ENCODE assay signal across 34 mouse cellular contexts in the genomic region with DNA sequence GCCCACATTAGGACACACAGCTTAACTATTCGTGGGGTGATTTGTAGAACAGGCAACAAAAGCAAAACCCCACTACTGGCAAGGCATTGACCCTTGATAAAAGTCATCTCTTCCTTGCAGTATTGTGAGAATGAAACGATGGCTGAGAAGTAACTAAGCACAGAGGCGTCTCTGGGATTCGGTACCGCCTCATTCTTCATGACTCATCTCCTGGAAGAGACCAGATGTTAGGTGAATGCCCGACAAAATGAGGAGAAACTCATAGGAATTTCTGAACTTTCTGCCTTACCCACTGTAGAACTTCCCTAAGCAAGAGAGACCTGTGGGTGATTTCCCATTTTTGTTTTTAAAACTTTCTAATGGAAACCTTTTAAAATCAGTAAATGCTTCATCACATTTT. TPM values are rescaled to one million over a fixed set of nuclear protein-coding genes. Genes with fewer than 3 reads are reported as not detected.
DNase-seq lines count a peak whose midpoint lies in the region; TF ChIP-seq lines count a peak whose summit lies in the region.
"Had no signal": no experiment of that assay in that cellular context is flagged by ENCODE, and none has a peak within 500 bp of the region (broad histone marks: within the 10 kb centered on the region; RNA-seq: fewer than 3 reads in every experiment).

No protein-coding gene starts in this region.

- DNase-seq in 3T3-L1 (ENCODE audit: low read depth, low spot score) (peak; percentile 86), R1 (ENCODE audit: low read depth, low spot score) (peak; percentile 52)
- DNase-seq in fibroblast of lung, adult 2 months (ENCODE audit: low read depth), result peak; percentile 32
- DNase-seq in lung, adult 2 months, result no peak
- DNase-seq in thymus, postnatal 10 days (ENCODE audit: low spot score in 2 of 2), result no peak
- no peak for DNase-seq in heart, postnatal 4 days
- DNase-seq: adrenal gland, postnatal 10 days; adrenal gland, postnatal 36 days; B cell, adult 2 months; cerebellum, adult 11 months; cerebellum, adult 2 months; cerebellum, adult 9-11 months; cerebellum, postnatal 25 days; gastrocnemius, adult 2 months; gastrocnemius, postnatal 25 days; heart, adult 18-20 months; heart, postnatal 10 days; heart, postnatal 36 days had no signal

- H3K4me1 ChIP-seq in lung, adult 2 months (ENCODE audit: control insufficient read depth, insufficient read depth, low read length), result no peaks in the 10 kb centered on the region
- H3K4me1 ChIP-seq: embryonic facial prominence, embryonic 12.5 days; embryonic facial prominence, embryonic 15.5 days; forebrain, embryonic 12.5 days; forebrain, embryonic 15.5 days; heart, embryonic 12.5 days; heart, embryonic 15.5 days had no signal

- no peak for TF ChIP-seq POLR2A in lung, adult 2 months (IDR thresholded peaks at IDR 0.05; ENCODE audit: borderline replicate concordance, extremely low read depth, low read depth, low read length)

- 65% methylated on average over 6 of the region's 6 CpGs for WGBS in lung, adult 2 months

- H3K4me3 ChIP-seq in lung, adult 2 months (replicated peaks; ENCODE audit: extremely low read depth, low read depth, low read length), result no peak overlapping the region
- H3K4me3 ChIP-seq: embryonic facial prominence, embryonic 12.5 days; embryonic facial prominence, embryonic 15.5 days; forebrain, embryonic 12.5 days; forebrain, embryonic 15.5 days; gastrocnemius, adult 2 months; heart, embryonic 12.5 days; heart, embryonic 15.5 days had no signal

- no peak for TF ChIP-seq CTCF in lung, adult 2 months (IDR thresholded peaks at IDR 0.05; ENCODE audit: insufficient read depth, low read length)

RNA-seq across cellular contexts. Expression of gene Btg4, which starts 18.6 kb away (rescaled TPM):
- polyA plus RNA-seq in lung, adult 2 months (2012; rRNA removed), result 0.08 TPM in 1 of 2 replicates, not detected in the other
- total RNA-seq in heart, postnatal 4 days (2021), result not detected
- total RNA-seq: adrenal gland, adult 18-20 months; adrenal gland, postnatal 10 days; adrenal gland, postnatal 36 days; CH12.LX; common myeloid progenitor, adult 5-6 weeks; G1E; gastrocnemius, adult 2 months; gastrocnemius, postnatal 25 days; heart, adult 18-20 months; heart, postnatal 10 days; heart, postnatal 36 days; hindbrain, postnatal 0 days had no signal
- polyA plus RNA-seq: cerebellum, adult 2 months; embryonic facial prominence, embryonic 12.5 days; forebrain, embryonic 12.5 days; forebrain, embryonic 15.5 days; G1E; gonadal fat pad, adult 2 months; heart, embryonic 12.5 days; heart, embryonic 15.5 days; hindbrain, embryonic 11.5 days; hindbrain, embryonic 14.5 days; hindbrain, postnatal 0 days; intestine, embryonic 16.5 days had no signal

RNA-seq across cellular contexts. Expression of gene Sik2, which starts 33.3 kb away (rescaled TPM):
- polyA plus RNA-seq in lung, adult 2 months (2012; rRNA removed), result 20.2 and 26.8 TPM in 2 replicates
- total RNA-seq in heart, postnatal 4 days (2021), result 10 to 100 TPM; 30.8 to 30.9 TPM

RNA-seq across cellular contexts. Expression of gene Layn, which starts 34.8 kb away (rescaled TPM):
- 8.4 and 9.9 TPM in 2 replicates for polyA plus RNA-seq in lung, adult 2 months (2012; rRNA removed)
- 1 to 10 TPM; 7.6 to 9.1 TPM for total RNA-seq in heart, postnatal 4 days (2021)
- total RNA-seq: CH12.LX had no signal
- polyA plus RNA-seq: inflammation-experienced regulatory T-cells, adult 6 months had no signal

RNA-seq across cellular contexts. Expression of gene 4833427G06Rik, which starts 59.7 kb away (rescaled TPM):
- polyA plus RNA-seq in lung, adult 2 months (2012; rRNA removed), result 1.9 and 2.4 TPM in 2 replicates
- not detected for total RNA-seq in heart, postnatal 4 days (2021)
- total RNA-seq: adrenal gland, adult 18-20 months; adrenal gland, postnatal 10 days; common myeloid progenitor, adult 5-6 weeks; gastrocnemius, adult 2 months; gastrocnemius, postnatal 25 days; heart, postnatal 10 days; heart, postnatal 36 days had no signal
- polyA plus RNA-seq: heart, embryonic 12.5 days; heart, embryonic 15.5 days; inflammation-experienced regulatory T-cells, adult 6 months; intestine, embryonic 16.5 days had no signal

Comparison
In these comparisons a context has a peak if more than half of its experiments do, and no peak if none do; other contexts are left out.
1. DNase-seq: peak in 3T3-L1 (single experiment), R1 (single experiment) and fibroblast of lung, adult 2 months (single experiment); none in lung, adult 2 months (single experiment), thymus, postnatal 10 days (0 of 2) and heart, postnatal 4 days (single experiment).